Mouse (Mus musculus) testis, adult 2 months (tissue): ENCODE results near the gene Hivep2.

Source experiments
- CTCF ChIP-seq: fragments of 200-500 bp; IDR thresholded peaks from 2 replicates; pipeline ENCODE4 v1.5.1; 2012; ENCODE audit warnings: low read depth, mild to moderate bottlenecking, inconsistent platforms, low read length, moderate library complexity; ENCODE audit not compliant: control insufficient read depth, insufficient read depth, insufficient replicate concordance
- POLR2A ChIP-seq: fragments of 200-500 bp; IDR thresholded peaks from 2 replicates; pipeline ENCODE4 v1.6.1; 2012; ENCODE audit warnings: low read depth, mild to moderate bottlenecking, inconsistent platforms, low read length, moderate library complexity; ENCODE audit not compliant: control insufficient read depth

- TF ChIP-seq POLR2A (no peak), CTCF (no peak)
These were observed 16.4 kb downstream of the Hivep2 start for GRCm38 (mm10) chr10:13982271-13982670.
